23 mouse cellular contexts compared by ENCODE assay signal in the genomic region with DNA sequence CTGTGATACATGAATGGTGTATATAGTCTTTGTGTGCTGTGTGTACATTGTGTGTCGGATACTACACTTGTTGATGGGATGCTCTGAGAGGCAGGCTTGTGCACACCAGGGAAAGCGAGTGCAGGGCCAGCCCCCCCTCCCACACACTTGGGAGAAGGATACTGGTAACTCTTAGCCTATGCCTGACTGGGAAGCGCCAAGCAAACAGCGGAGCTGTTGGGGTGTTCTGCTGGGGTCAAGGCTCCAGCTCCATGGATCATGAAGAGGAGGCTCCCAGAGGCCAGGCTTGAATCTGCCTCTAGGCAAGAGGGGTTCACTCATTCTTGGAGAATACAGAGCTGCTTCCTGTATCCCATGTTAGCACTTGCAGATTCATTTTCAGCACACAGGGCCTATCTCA. TPM values are rescaled to one million over a fixed set of nuclear protein-coding genes. Genes with fewer than 3 reads are reported as not detected.
DNase-seq lines count a peak whose midpoint lies in the region; ATAC-seq and TF ChIP-seq lines count a peak whose summit lies in the region.
"Had no signal": no experiment of that assay in that cellular context is flagged by ENCODE, and none has a peak within 500 bp of the region (broad histone marks: within the 10 kb centered on the region; RNA-seq: fewer than 3 reads in every experiment).

No protein-coding gene starts in this region.

- no peak overlapping the region for H3K4me2 ChIP-seq in kidney, embryonic 15.5 days
- H3K4me2 ChIP-seq in embryonic facial prominence, embryonic 12.5 days (replicated peaks) = no peak overlapping the region
- H3K4me2 ChIP-seq in embryonic facial prominence, embryonic 15.5 days (replicated peaks) = no peak overlapping the region
- H3K4me2 ChIP-seq in limb, embryonic 14.5 days (replicated peaks; ENCODE audit: low read depth, low read length, severe bottlenecking) = no peak overlapping the region
- H3K4me2 ChIP-seq in midbrain, postnatal 0 days (ENCODE audit: low read depth, low read length, poor library complexity, severe bottlenecking) = no peak overlapping the region
- H3K4me2 ChIP-seq: heart, embryonic 12.5 days; hindbrain, embryonic 13.5 days; liver, embryonic 15.5 days; midbrain, embryonic 12.5 days; neural tube, embryonic 13.5 days had no signal

- no peak for ATAC-seq in kidney, embryonic 15.5 days (replicated peaks; ENCODE audit: low FRiP score)
- ATAC-seq in embryonic facial prominence, embryonic 12.5 days (ENCODE audit: insufficient number of reproducible peaks, insufficient read depth, low FRiP score, low TSS enrichment) = peak; percentile 66; the same call in 1 of the 2 replicates
- no peak for ATAC-seq in embryonic facial prominence, embryonic 15.5 days (ENCODE audit: insufficient number of reproducible peaks, low FRiP score, low TSS enrichment, low read depth)
- ATAC-seq in limb, embryonic 14.5 days (ENCODE audit: low FRiP score, low read depth) = 0 out of 2 replicates have a peak, but pooled peaks have one; percentile 2
- no peak for ATAC-seq in midbrain, postnatal 0 days (ENCODE audit: low FRiP score)
- ATAC-seq: forebrain, postnatal 0 days; lung, postnatal 0 days had no signal

- no peaks in the 10 kb centered on the region for H3K36me3 ChIP-seq in kidney, embryonic 15.5 days
- no peaks in the 10 kb centered on the region for H3K36me3 ChIP-seq in embryonic facial prominence, embryonic 12.5 days
- H3K36me3 ChIP-seq in embryonic facial prominence, embryonic 15.5 days = no peaks in the 10 kb centered on the region
- no peaks in the 10 kb centered on the region for H3K36me3 ChIP-seq in limb, embryonic 14.5 days (ENCODE audit: control insufficient read depth, insufficient read depth, low read length)
- no peaks in the 10 kb centered on the region for H3K36me3 ChIP-seq in midbrain, postnatal 0 days (ENCODE audit: insufficient read depth, low read length)
- H3K36me3 ChIP-seq: heart, embryonic 12.5 days; hindbrain, embryonic 13.5 days; liver, embryonic 15.5 days; midbrain, embryonic 12.5 days; neural tube, embryonic 13.5 days had no signal

- no peak overlapping the region for H3K4me3 ChIP-seq in kidney, embryonic 15.5 days (replicated peaks)
- H3K4me3 ChIP-seq in embryonic facial prominence, embryonic 12.5 days = no peak overlapping the region
- H3K4me3 ChIP-seq in embryonic facial prominence, embryonic 15.5 days (replicated peaks) = no peak overlapping the region
- no peak overlapping the region for H3K4me3 ChIP-seq in limb, embryonic 14.5 days (replicated peaks; ENCODE audit: low read length)
- H3K4me3 ChIP-seq in midbrain, postnatal 0 days (ENCODE audit: low read depth, low read length) = no peak overlapping the region
- H3K4me3 ChIP-seq: heart, embryonic 12.5 days; hindbrain, embryonic 13.5 days; left cerebral cortex, adult 2 months; liver, embryonic 15.5 days; midbrain, embryonic 12.5 days; neural tube, embryonic 13.5 days had no signal

- H3K27me3 ChIP-seq in kidney, embryonic 15.5 days = no peaks in the 10 kb centered on the region
- no peaks in the 10 kb centered on the region for H3K27me3 ChIP-seq in embryonic facial prominence, embryonic 12.5 days
- H3K27me3 ChIP-seq in embryonic facial prominence, embryonic 15.5 days = no peaks in the 10 kb centered on the region
- no peaks in the 10 kb centered on the region for H3K27me3 ChIP-seq in limb, embryonic 14.5 days (ENCODE audit: control insufficient read depth, insufficient read depth, low read length)
- H3K27me3 ChIP-seq in midbrain, postnatal 0 days (ENCODE audit: insufficient read depth, low read length) = no peaks in the 10 kb centered on the region
- H3K27me3 ChIP-seq: heart, embryonic 12.5 days; hindbrain, embryonic 13.5 days; liver, embryonic 15.5 days; midbrain, embryonic 12.5 days; neural tube, embryonic 13.5 days had no signal

- no peak overlapping the region for H3K9ac ChIP-seq in kidney, embryonic 15.5 days
- H3K9ac ChIP-seq in embryonic facial prominence, embryonic 12.5 days = no peak overlapping the region
- H3K9ac ChIP-seq in embryonic facial prominence, embryonic 15.5 days = no peak overlapping the region
- no peak overlapping the region for H3K9ac ChIP-seq in limb, embryonic 14.5 days (ENCODE audit: low read depth, low read length, severe bottlenecking)
- no peak overlapping the region for H3K9ac ChIP-seq in midbrain, postnatal 0 days (replicated peaks; ENCODE audit: low read length, poor library complexity, severe bottlenecking)
- H3K9ac ChIP-seq: forebrain, postnatal 0 days; heart, embryonic 12.5 days; hindbrain, embryonic 13.5 days; liver, embryonic 15.5 days; midbrain, embryonic 12.5 days; neural tube, embryonic 13.5 days had no signal

- TF ChIP-seq CTCF in midbrain, postnatal 0 days (IDR thresholded peaks at IDR 0.05) = no peak

- WGBS in kidney, embryonic 15.5 days = 74% methylated on average over 4 of the region's 4 CpGs
- WGBS in embryonic facial prominence, embryonic 12.5 days = 41% methylated on average over 4 of the region's 4 CpGs
- WGBS in embryonic facial prominence, embryonic 15.5 days = 40% methylated on average over 4 of the region's 4 CpGs
- WGBS in limb, embryonic 14.5 days = 47% methylated on average over 4 of the region's 4 CpGs
- WGBS in midbrain, postnatal 0 days = 87% methylated on average over 4 of the region's 4 CpGs

- H3K4me1 ChIP-seq in kidney, embryonic 15.5 days = peaks cover 31% of the 10 kb centered on the region
- peaks cover 34% of the 10 kb centered on the region for H3K4me1 ChIP-seq in embryonic facial prominence, embryonic 12.5 days
- H3K4me1 ChIP-seq in embryonic facial prominence, embryonic 15.5 days = peaks cover 35% of the 10 kb centered on the region
- H3K4me1 ChIP-seq in limb, embryonic 14.5 days (ENCODE audit: control insufficient read depth, insufficient read depth, low read length) = peaks cover 35% of the 10 kb centered on the region
- no peaks in the 10 kb centered on the region for H3K4me1 ChIP-seq in midbrain, postnatal 0 days (ENCODE audit: insufficient read depth, low read length)
- H3K4me1 ChIP-seq: liver, embryonic 15.5 days; midbrain, embryonic 12.5 days had no signal

- H3K9me3 ChIP-seq in kidney, embryonic 15.5 days (replicated peaks) = no peaks in the 10 kb centered on the region
- no peaks in the 10 kb centered on the region for H3K9me3 ChIP-seq in embryonic facial prominence, embryonic 12.5 days
- H3K9me3 ChIP-seq in embryonic facial prominence, embryonic 15.5 days (replicated peaks) = no peaks in the 10 kb centered on the region
- no peaks in the 10 kb centered on the region for H3K9me3 ChIP-seq in limb, embryonic 14.5 days (ENCODE audit: control insufficient read depth, low read length)
- no peaks in the 10 kb centered on the region for H3K9me3 ChIP-seq in midbrain, postnatal 0 days (ENCODE audit: low read length)
- H3K9me3 ChIP-seq: heart, embryonic 12.5 days; hindbrain, embryonic 13.5 days; liver, embryonic 15.5 days; neural tube, embryonic 13.5 days had no signal

- peak overlapping the region; percentile 63 for H3K27ac ChIP-seq in kidney, embryonic 15.5 days
- H3K27ac ChIP-seq in embryonic facial prominence, embryonic 12.5 days = peak overlapping the region; percentile 95
- peak overlapping the region; percentile 94 for H3K27ac ChIP-seq in embryonic facial prominence, embryonic 15.5 days (replicated peaks)
- peak overlapping the region; percentile 84 for H3K27ac ChIP-seq in limb, embryonic 14.5 days (replicated peaks; ENCODE audit: low read depth, low read length)
- H3K27ac ChIP-seq in midbrain, postnatal 0 days (ENCODE audit: low read depth, low read length) = no peak overlapping the region
- H3K27ac ChIP-seq: hindbrain, embryonic 13.5 days; left cerebral cortex, adult 2 months; liver, embryonic 15.5 days; midbrain, embryonic 12.5 days; neural tube, embryonic 13.5 days had no signal

- TF ChIP-seq POLR2A in limb, embryonic 14.5 days (IDR thresholded peaks at IDR 0.05; ENCODE audit: borderline replicate concordance, extremely low read depth, insufficient read depth, insufficient read length) = no peak

- no peak for DNase-seq in kidney, postnatal 10 days
- no peak for DNase-seq in limb, embryonic 14.5 days (ENCODE audit: low spot score)
- DNase-seq in midbrain, postnatal 0 days (ENCODE audit: low spot score) = no peak
- DNase-seq in adrenal gland, postnatal 36 days = no peak
- DNase-seq: cerebellum, adult 8-10 months; forebrain, postnatal 0 days; heart, postnatal 14 days; kidney, adult 11 months; kidney, postnatal 36 days; layer of hippocampus, adult 9-11 months; left cerebral cortex, postnatal 4 days; spleen, adult 18-20 months had no signal

RNA-seq across cellular contexts. Expression of a gene that starts 50.1 kb away (rescaled TPM):
- 1.0 and 2.5 TPM in 2 replicates for polyA plus RNA-seq in kidney, embryonic 15.5 days (2015; fragmentation: Nextera tagmentation; extraction: Ambion mirVana)
- polyA plus RNA-seq in embryonic facial prominence, embryonic 12.5 days (2016; fragmentation: Nextera tagmentation; extraction: Ambion mirVana) = 4.2 and 4.6 TPM in 2 replicates
- polyA plus RNA-seq in embryonic facial prominence, embryonic 15.5 days (2015; fragmentation: Nextera tagmentation; extraction: Ambion mirVana) = 3.1 and 4.4 TPM in 2 replicates
- polyA plus RNA-seq in limb, embryonic 14.5 days (2012; rRNA removed) = 7.6 and 7.8 TPM in 2 replicates
- 5.2 and 7.3 TPM in 2 replicates for polyA plus RNA-seq in limb, embryonic 14.5 days (2014; fragmentation: Nextera tagmentation; extraction: Ambion mirVana)
- 3.4 and 6.7 TPM in 2 replicates for total RNA-seq in midbrain, postnatal 0 days (2014; rRNA removed)
- 8.3 and 9.3 TPM in 2 replicates for polyA plus RNA-seq in midbrain, postnatal 0 days (2015; fragmentation: Nextera tagmentation; extraction: Ambion mirVana)
- total RNA-seq in adrenal gland, postnatal 36 days (2021) = under 1 TPM in 1 of 2 experiments, not detected in 1; 0.30 TPM
- total RNA-seq: megakaryocyte progenitor cell, adult 5-6 weeks had no signal

Comparison
In these comparisons a context has a peak if more than half of its experiments do, and no peak if none do; other contexts are left out.
1. ATAC-seq: peak in embryonic facial prominence, embryonic 12.5 days (single experiment) and limb, embryonic 14.5 days (single experiment); none in kidney, embryonic 15.5 days (single experiment), embryonic facial prominence, embryonic 15.5 days (single experiment) and midbrain, postnatal 0 days (single experiment).